Mouse (Mus musculus) inflammation-experienced regulatory T-cells, adult 16 weeks (primary cell): ENCODE data around the gene Adnp. TPM values are rescaled to one million over a fixed set of nuclear protein-coding genes. Genes with fewer than 3 reads are reported as not detected.

Source experiments
- polyA plus RNA-seq: library from polyadenylated mRNA; unstranded; fragments of 100-300 nt; shearing (Covaris generic); gene quantifications from one replicate; pipeline ENCODE4 v1.2.1, GENCODE M21; 2017

Gene Adnp
- not detected for polyA plus RNA-seq

DNA sequence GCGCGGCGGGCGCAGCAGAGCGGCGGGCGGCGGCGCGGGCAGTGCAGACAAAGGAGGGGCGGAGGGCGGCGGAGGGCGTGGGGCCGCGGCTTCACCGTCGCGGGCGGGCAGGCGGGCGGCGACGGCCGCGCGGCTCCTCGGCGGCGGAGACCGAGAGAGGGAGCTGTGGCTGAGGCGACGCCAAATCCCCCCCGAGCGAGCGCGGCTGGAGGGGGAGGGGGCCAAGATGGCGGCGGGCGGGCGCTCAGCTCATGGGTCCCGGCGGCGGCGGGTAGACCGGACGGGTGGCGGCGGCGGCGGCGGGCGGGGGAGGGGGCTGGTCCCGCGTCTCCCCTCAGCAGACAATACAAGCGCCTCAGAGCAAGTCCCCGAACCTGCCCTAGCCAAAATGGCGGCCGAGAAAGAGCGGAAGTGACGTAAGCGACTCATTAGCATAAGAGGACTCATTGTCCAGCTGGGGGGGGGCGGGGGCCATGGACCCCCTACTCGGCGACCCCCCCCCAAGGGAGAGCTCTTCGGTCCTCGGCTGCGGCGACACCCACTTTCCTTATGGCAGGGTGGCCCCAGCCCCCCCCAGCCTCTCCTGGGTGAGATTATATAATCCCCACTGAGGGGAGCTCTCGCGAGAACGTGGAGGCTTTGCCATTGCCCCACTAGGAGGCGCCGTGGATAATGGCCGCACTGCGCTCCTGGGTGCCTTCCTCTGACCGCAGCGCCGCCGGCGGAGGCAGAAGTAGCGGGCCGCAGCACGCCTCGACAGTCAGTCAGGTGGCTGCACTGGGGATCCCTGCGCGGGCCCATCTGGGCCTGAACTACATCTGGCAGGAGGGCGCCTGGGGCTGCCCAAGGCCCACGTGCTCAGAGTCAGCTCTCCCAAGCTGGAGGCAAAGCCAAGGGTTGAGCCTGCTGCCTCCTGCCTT, at the start of gene Adnp:
Gene Adnp (minus strand): TSS at position 388 of the 920 bp plus-strand sequence.

DNA sequence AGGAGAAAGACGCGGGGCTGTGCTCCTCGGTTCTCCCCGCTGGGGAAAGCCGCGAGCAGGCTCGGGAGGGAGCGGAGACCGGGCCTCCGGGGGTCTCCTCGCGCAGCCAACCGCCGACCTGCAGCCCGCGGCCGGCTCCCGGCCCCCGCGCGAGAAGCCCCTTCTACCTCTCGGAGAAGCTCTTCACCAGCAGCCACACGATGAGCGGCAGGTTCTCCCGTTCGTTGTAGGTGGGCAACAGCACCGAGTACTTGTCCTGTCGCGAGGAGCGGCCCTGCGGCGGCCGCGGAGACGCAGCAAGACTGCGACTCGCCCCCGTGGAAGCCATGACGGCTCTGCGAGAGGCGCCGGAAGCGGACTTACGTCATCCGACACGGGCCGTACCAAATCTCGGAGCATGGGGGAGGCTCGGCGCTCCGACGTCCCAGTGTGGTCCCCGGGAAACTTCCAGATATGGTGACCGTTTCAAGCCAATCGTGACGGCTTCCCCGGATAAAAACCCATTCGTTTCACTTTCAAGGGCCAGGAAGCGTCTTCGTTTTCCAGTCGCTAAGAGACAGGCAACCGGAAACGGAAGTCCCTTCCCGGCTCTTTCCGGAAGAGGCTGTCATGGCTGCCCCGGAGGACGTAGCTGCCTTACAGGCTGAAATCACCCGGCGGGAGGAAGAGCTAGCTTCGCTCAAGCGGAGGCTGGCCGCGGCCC, 23.3 kb upstream of the Adnp start, which contains the start of the genes Gm20716, Dpm1 and Mocs3:
Gene Gm20716 (minus strand): TSS at position 339 of the 703 bp plus-strand sequence.
Gene Dpm1 (minus strand): TSS at position 566 of the 703 bp plus-strand sequence.
Gene Mocs3 (plus strand): TSS at position 597 of the 703 bp plus-strand sequence.

Other genes starting within 250 kb of the Adnp start
- 0.60 TPM for gene Ripor3, start 196.5 kb downstream of the Adnp start, polyA plus RNA-seq
- gene Pard6b, start 126.1 kb downstream of the Adnp start, polyA plus RNA-seq = 0.48 TPM
- 14.7 TPM for gene Gm20716, start 23.3 kb upstream of the Adnp start, polyA plus RNA-seq
- 147 TPM for gene Dpm1, start 23.5 kb upstream of the Adnp start, polyA plus RNA-seq
- 0.39 TPM for gene Mocs3, start 23.5 kb upstream of the Adnp start, polyA plus RNA-seq
- not detected for gene Kcng1, start 74.6 kb upstream of the Adnp start, polyA plus RNA-seq